Mouse (Mus musculus) testis, adult 2 months (tissue): ENCODE data around the gene Chkb. TPM values are rescaled to one million over a fixed set of nuclear protein-coding genes. Genes with fewer than 3 reads are reported as not detected.
"Not testable (repeated sequence)": the region's sequence is repeated elsewhere in the genome, so short reads cannot be mapped to it uniquely, and the experiment has no call there.

ENCODE experiments used
- H3K27ac ChIP-seq: fragments of 200-500 bp; 2 replicates; pipeline ENCODE4 v1.5.1; 2012; ENCODE audit warnings: low read depth, low read length; ENCODE audit not compliant: control insufficient read depth, insufficient read depth
- H3K27me3 ChIP-seq: fragments of 200-500 bp; 2 replicates; pipeline ENCODE4 v1.6.1; 2012; ENCODE audit warnings: mild to moderate bottlenecking, low read length, moderate library complexity; ENCODE audit not compliant: control insufficient read depth, insufficient read depth
- H3K36me3 ChIP-seq: fragments of 200-500 bp; 2 replicates; pipeline ENCODE4 v1.6.1; 2012; ENCODE audit warnings: mild to moderate bottlenecking, low read length; ENCODE audit not compliant: control insufficient read depth, insufficient read depth
- H3K4me1 ChIP-seq: fragments of 200-500 bp; 2 replicates; pipeline ENCODE4 v1.6.1; 2012; ENCODE audit warnings: low read length; ENCODE audit not compliant: control insufficient read depth, insufficient read depth
- H3K4me3 ChIP-seq: fragments of 200-500 bp; 2 replicates; pipeline ENCODE4 v1.5.1; 2012; ENCODE audit warnings: low read depth, mild to moderate bottlenecking, low read length, moderate library complexity, mixed read lengths; ENCODE audit not compliant: control insufficient read depth
- CTCF ChIP-seq: fragments of 200-500 bp; IDR thresholded peaks from 2 replicates; pipeline ENCODE4 v1.5.1; 2012; ENCODE audit warnings: low read depth, mild to moderate bottlenecking, inconsistent platforms, low read length, moderate library complexity; ENCODE audit not compliant: control insufficient read depth, insufficient read depth, insufficient replicate concordance
- POLR2A ChIP-seq: fragments of 200-500 bp; IDR thresholded peaks from 2 replicates; pipeline ENCODE4 v1.6.1; 2012; ENCODE audit warnings: low read depth, mild to moderate bottlenecking, inconsistent platforms, low read length, moderate library complexity; ENCODE audit not compliant: control insufficient read depth
- polyA plus RNA-seq: library from polyadenylated mRNA; depleted of rRNA; stranded (reverse); fragments of >200 nt; gene quantifications from 2 replicates; pipeline ENCODE4 v1.2.3, GENCODE M21; 2012

The Chkb gene
- polyA plus RNA-seq, 1 experiment = 52.8 TPM

DNA sequence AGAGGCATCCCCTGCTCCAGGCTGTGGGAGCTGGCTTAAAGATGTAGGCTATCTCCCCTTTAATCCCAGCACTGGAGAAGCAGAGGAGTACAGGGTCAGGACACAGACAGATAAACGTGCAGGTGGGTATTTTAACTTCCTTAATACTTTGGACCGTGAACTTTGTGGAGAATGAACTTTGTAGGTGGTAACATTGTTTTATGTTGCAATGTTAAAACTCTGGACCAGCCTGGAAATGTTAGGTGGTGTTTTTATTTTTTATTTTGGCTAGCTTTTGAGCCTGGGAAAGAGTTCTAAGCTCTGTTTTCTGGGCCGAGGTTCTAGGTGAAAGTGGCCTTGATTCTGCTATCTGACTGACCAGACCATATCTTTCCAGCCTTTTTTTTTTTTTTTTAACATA lies 1.6 kb upstream of the Chkb start:
- Histone ChIP-seq H3K27ac (no peak overlapping the region; the same call in 1 of the 2 replicates), H3K36me3 (no peaks in the 10 kb centered on the region), H3K4me3 (peak overlapping the region; percentile 47), H3K4me1 (peaks cover 6% of the 10 kb centered on the region), H3K27me3 (no peaks in the 10 kb centered on the region)
- TF ChIP-seq CTCF = no peak
- TF ChIP-seq POLR2A = no peak

DNA sequence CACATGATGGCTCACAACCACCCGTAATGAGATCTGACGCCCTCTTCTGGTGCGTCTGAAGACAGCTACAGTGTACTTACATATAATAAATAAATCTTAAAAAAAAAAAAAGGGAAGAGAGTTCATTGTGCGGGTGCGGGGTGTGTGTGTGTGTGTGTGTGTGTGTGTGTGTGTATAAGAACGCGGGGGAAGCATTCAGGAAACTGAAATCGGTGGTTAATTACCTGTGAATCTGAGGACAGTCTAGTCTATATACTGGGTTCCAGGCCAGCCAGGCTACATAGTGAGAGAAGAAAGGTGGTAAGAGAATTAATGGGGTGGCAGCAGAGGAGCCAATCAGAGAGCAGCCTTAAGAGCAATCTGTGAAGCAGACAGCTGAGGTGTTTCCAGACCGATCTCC lies 1.1 kb upstream of the Chkb start:
- Histone ChIP-seq H3K4me3 (peak overlapping the region; percentile 47), H3K4me1 (peaks cover 10% of the 10 kb centered on the region)
- H3K27ac ChIP-seq, H3K27me3 ChIP-seq, H3K36me3 ChIP-seq: not testable (repeated sequence)

- H3K36me3 ChIP-seq = no peaks in the 10 kb centered on the region
- peaks cover 14% of the 10 kb centered on the region for H3K4me1 ChIP-seq
- TF ChIP-seq POLR2A = no peak
- no peak for TF ChIP-seq CTCF
- peak overlapping the region; percentile 95 for H3K4me3 ChIP-seq
- H3K27me3 ChIP-seq = no peaks in the 10 kb centered on the region
- peak overlapping the region; percentile 96 for H3K27ac ChIP-seq
Observed at GRCm38 (mm10) chr15:89430341-89430740, 633 bp upstream of the Chkb start.

DNA sequence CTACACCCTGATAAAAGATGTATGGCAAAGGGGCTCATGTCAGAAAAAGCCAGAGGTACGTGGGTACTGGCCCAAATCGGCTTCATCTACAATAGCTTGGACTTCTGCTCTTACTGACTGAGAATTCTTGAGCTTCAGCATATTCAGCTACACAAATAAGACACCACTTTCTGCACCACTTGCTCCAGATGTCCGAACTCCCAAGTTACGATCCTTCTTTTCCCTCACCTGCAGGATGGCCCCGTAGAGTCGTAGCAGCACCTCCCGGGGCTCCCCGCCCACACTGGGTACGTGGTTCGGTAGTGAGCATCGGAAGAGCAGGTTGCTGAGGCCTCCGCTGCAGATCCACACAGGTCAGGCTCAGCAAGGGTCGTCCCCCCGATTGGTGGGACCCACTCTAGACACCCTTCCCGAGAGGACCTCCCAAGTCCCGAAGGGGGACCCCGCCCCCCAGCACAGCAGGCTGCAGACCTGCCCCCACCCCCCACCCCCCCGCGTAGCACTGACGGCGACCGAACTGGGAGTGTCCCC lies 822 bp downstream of the Chkb start:
- H3K4me3 ChIP-seq = peak overlapping the region; percentile 95
- H3K36me3 ChIP-seq = no peaks in the 10 kb centered on the region; the same call in 1 of the 2 replicates
- no peaks in the 10 kb centered on the region for H3K27me3 ChIP-seq
- TF ChIP-seq POLR2A = no peak
- no peak for TF ChIP-seq CTCF
- peaks cover 21% of the 10 kb centered on the region for H3K4me1 ChIP-seq
- peak overlapping the region; percentile 46; the same call in 1 of the 2 replicates for H3K27ac ChIP-seq

DNA sequence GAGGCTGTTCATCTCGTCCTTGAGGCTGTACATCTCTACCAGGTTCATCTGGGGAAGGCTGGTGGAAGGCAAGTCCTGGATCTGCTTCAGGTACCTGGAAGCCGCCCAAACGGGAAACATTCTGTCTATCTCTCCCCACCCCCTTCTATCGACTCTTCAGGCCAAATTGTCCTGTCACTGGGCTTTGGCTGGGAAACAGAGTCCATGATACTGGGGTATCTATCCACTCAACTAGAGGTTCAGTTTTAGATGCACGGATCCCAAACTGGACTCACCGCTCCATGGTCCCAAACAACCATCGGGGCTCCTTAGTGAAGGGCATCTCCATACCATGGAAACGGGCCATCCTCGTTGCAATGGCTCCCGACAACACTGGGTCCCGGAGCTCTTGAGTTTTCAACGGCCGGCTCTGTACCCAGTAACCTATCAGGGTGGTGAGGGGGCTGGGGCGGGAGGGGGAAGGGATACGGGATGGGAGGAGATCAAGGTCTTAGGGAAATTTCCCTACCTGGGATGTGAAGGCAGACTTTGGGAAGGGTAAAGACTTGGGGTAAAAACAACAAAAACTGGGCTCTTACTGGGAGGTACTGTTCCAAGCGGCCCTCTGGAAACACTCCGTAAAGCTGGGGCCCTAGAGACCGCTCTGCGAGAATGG lies 1.4 kb downstream of the Chkb start:
- no peaks in the 10 kb centered on the region for H3K27me3 ChIP-seq
- TF ChIP-seq POLR2A (no peak), CTCF (no peak)
- no peaks in the 10 kb centered on the region; the same call in 1 of the 2 replicates for H3K36me3 ChIP-seq
- peaks cover 21% of the 10 kb centered on the region for H3K4me1 ChIP-seq
- peak overlapping the region; percentile 46; the same call in 1 of the 2 replicates for H3K27ac ChIP-seq
- H3K4me3 ChIP-seq = peak overlapping the region; percentile 95

GRCm38 (mm10) chr15:89426716-89427115 lies 3.0 kb downstream of the Chkb start:
- TF ChIP-seq POLR2A (0 out of 2 replicates have a peak, but pooled peaks have one; percentile 9), CTCF (no peak)
- Histone ChIP-seq H3K4me3 (peak overlapping the region; percentile 92), H3K27me3 (no peaks in the 10 kb centered on the region), H3K36me3 (no peaks in the 10 kb centered on the region; the same call in 1 of the 2 replicates), H3K27ac (no peak overlapping the region), H3K4me1 (peaks cover 21% of the 10 kb centered on the region)

DNA sequence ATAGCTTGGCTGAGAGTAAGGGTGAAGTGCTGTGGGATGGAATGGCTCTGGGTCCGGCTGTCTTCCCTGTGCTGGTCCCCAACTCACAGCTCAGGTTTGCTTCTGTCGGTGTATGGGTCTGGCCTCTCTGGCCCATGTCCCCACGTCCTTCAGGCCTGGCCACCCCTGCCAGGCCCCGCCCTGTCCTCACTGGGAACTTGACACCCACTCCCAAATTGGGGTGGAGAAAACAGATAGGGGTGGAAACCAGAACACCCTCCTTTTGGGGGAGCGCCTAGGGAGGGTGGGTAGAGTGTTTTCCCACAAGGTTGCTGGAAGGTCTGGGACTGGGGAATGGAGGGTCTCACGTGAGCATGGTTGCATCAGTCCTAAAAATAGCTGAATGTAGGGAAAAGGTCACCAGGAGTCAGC lies 4.0 kb downstream of the Chkb start, which contains the start of gene Cpt1b:
Gene Cpt1b, minus strand, starts transcription at position 153 of the 411 bp plus-strand sequence.
- H3K36me3 ChIP-seq = no peaks in the 10 kb centered on the region; the same call in 1 of the 2 replicates
- no peaks in the 10 kb centered on the region for H3K27me3 ChIP-seq
- peak within 1 kb of the TSS; percentile 92 for H3K4me3 ChIP-seq
- TF ChIP-seq POLR2A (no peak), CTCF (no peak)
- H3K4me1 ChIP-seq = peaks cover 19% of the 10 kb centered on the region
- H3K27ac ChIP-seq = peak within 1 kb of the TSS; percentile 90

DNA sequence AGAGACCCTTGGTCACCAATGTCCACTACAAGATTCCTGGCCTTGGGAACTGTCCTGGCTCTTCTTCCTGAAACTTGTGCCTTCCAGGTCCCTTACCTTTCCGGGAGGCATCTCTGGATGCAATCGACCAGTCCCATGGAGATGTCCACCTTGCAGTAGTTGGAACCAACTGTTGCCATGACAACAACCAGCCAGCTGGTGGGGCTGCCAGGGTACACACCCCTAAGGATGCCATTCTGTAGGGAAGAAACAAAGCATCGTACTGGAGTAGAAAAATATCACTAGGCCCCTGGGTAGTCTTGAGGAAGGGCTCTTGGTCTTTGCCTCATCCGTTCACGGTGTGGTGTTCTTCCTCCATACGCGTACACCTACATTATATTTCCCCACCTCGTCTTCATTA lies 5.1 kb downstream of the Chkb start:
- H3K4me3 ChIP-seq = peak overlapping the region; percentile 84
- H3K36me3 ChIP-seq = no peaks in the 10 kb centered on the region; the same call in 1 of the 2 replicates
- H3K27ac ChIP-seq = peak overlapping the region; percentile 68
- H3K4me1 ChIP-seq = peaks cover 19% of the 10 kb centered on the region
- H3K27me3 ChIP-seq = no peaks in the 10 kb centered on the region
- TF ChIP-seq CTCF (no peak), POLR2A (0 out of 2 replicates have a peak, but pooled peaks have one; percentile 20)
